Mouse (Mus musculus) limb, embryonic 14.5 days (tissue): ENCODE data around the gene Tshz2. TPM values are rescaled to one million over a fixed set of nuclear protein-coding genes. Genes with fewer than 3 reads are reported as not detected.
A peak's percentile ranks its signal among the peaks of the same experiment; 100 is the strongest.
"Not testable (repeated sequence)": the region's sequence is repeated elsewhere in the genome, so short reads cannot be mapped to it uniquely, and the experiment has no call there.

Source experiments
- ATAC-seq: fragments of 200-750 bp; cut with Nextera tagmentation; 2 replicates; pipeline ENCODE4 v1.8.0; 2017; ENCODE audit warnings: low read depth, moderate number of reproducible peaks, moderate TSS enrichment; ENCODE audit not compliant: low FRiP score
- DNase-seq: peaks from one replicate; pipeline ENCODE4 v3.0.0-alpha.2; 2015; ENCODE audit warnings: low spot score
- H3K27ac ChIP-seq: fragments of 300-500 bp; sonication (generic); replicated peaks from 2 replicates; pipeline ENCODE4 v1.5.1; 2014; ENCODE audit warnings: low read depth, mild to moderate bottlenecking, low read length, moderate library complexity, mixed read lengths
- H3K27me3 ChIP-seq: fragments of 300-500 bp; sonication (generic); 2 replicates; pipeline ENCODE4 v1.6.1; 2014; ENCODE audit warnings: low read length, mixed read lengths; ENCODE audit not compliant: control insufficient read depth, insufficient read depth
- H3K36me3 ChIP-seq: fragments of 300-500 bp; sonication (generic); 2 replicates; pipeline ENCODE4 v1.6.1; 2014; ENCODE audit warnings: mild to moderate bottlenecking, low read length, moderate library complexity, mixed read lengths; ENCODE audit not compliant: control insufficient read depth, insufficient read depth
- H3K4me1 ChIP-seq: fragments of 300-500 bp; sonication (generic); 2 replicates; pipeline ENCODE4 v1.6.1; 2014; ENCODE audit warnings: antibody characterized with exemption, low read length, mixed read lengths; ENCODE audit not compliant: control insufficient read depth, insufficient read depth
- H3K4me2 ChIP-seq: fragments of 300-500 bp; sonication (generic); replicated peaks from 2 replicates; pipeline ENCODE4 v1.6.1; 2014; ENCODE audit warnings: low read depth, mild to moderate bottlenecking, low read length, moderate library complexity; ENCODE audit not compliant: severe bottlenecking
- H3K4me3 ChIP-seq: fragments of 300-500 bp; sonication (generic); replicated peaks from 2 replicates; pipeline ENCODE4 v1.5.1; 2014; ENCODE audit warnings: low read length
- H3K9ac ChIP-seq: fragments of 300-500 bp; sonication (generic); 2 replicates; pipeline ENCODE4 v1.6.1; 2014; ENCODE audit warnings: mild to moderate bottlenecking, low read depth, low read length, moderate library complexity; ENCODE audit not compliant: severe bottlenecking
- H3K9me3 ChIP-seq: fragments of 300-500 bp; sonication (generic); 2 replicates; pipeline ENCODE4 v1.6.1; 2016; ENCODE audit warnings: low read length; ENCODE audit not compliant: control insufficient read depth
- POLR2A ChIP-seq: fragments of 200-500 bp; IDR thresholded peaks from 2 replicates; pipeline ENCODE4 v1.8.0; 2012; ENCODE audit warnings: inconsistent platforms, mild to moderate bottlenecking, moderate library complexity, borderline replicate concordance; ENCODE audit not compliant: insufficient read depth, insufficient read length; ENCODE audit errors: extremely low read depth
- WGBS: fragments of 180-500 bp; shearing (Covaris S2); extraction: QIAGEN DNeasy Blood & Tissue Kit; methylation state at CpG from one replicate; pipeline ENCODE4 v1.1.7; 2014; 5-methylcytosine and 5-hydroxymethylcytosine counted together
- polyA plus RNA-seq, 2 experiments: library from polyadenylated mRNA; depleted of rRNA in 1 of 2; stranded (reverse) in 1 of 2; unstranded in 1 of 2; fragments of >200 nt; fragmentation: Nextera tagmentation in 1 of 2; extraction: Ambion mirVana in 1 of 2; gene quantifications; 2 replicates each; pipeline versions ENCODE4 v1.2.1 to v1.2.3; 2012 to 2014

Gene Tshz2
- polyA plus RNA-seq, 2 experiments, result 7.3 to 29.2 TPM

DNA sequence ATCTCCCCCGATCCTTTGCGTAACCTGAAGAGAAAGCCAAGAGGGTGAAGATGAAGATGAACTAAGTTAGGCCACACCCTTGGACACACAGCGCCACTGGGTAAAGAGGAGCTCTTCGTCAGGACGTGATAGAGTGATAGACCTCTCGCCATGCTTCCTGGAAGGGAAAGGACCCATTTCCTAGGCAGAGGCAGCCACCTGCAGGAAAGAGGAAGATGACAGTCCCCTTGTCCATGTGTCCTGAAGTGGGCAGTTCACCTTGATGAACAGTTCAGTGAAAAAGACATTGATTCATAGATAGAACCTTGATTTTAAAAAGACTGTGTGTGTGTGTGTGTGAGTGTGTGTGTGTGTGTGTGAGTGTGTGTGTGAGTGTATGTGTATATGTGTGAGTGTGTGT, 209.7 kb downstream of the Tshz2 start:
- TF ChIP-seq POLR2A, result no peak
- no peak overlapping the region for H3K9ac ChIP-seq
- H3K27me3 ChIP-seq, result no peaks in the 10 kb centered on the region
- H3K36me3 ChIP-seq, result no peaks in the 10 kb centered on the region
- H3K27ac ChIP-seq, result no peak overlapping the region
- H3K4me1 ChIP-seq, result peaks cover 13% of the 10 kb centered on the region
- no peak for ATAC-seq
- no peaks in the 10 kb centered on the region for H3K9me3 ChIP-seq
- 80% methylated on average over 6 of the region's 6 CpGs for WGBS
- DNase-seq, result no peak
- no peak overlapping the region for H3K4me3 ChIP-seq
- no peak overlapping the region for H3K4me2 ChIP-seq

DNA sequence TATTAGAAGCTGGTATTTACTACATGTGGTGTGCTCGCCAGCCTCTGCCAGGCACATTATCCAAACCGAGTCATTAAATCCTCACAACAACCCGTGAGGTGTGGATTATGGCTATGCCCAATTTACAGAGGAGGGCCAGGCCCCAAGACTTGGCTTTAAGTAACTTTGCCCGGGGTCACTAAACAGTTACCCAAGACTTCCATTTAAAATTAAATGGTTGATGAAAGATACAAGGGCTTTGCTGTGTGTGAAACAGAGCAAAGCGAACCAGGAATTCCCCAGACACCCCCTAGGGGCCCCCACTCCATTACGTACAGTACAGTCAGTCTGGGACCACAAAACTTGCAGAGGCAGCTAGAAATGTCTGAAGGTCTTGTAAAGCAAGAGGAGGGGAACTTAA, 210.7 kb downstream of the Tshz2 start:
- no peaks in the 10 kb centered on the region for H3K9me3 ChIP-seq
- no peak overlapping the region for H3K4me3 ChIP-seq
- TF ChIP-seq POLR2A, result no peak
- 18% methylated on average over 6 of the region's 6 CpGs for WGBS
- H3K27me3 ChIP-seq, result no peaks in the 10 kb centered on the region
- no peak overlapping the region for H3K9ac ChIP-seq
- peak; percentile 73 for DNase-seq
- peaks cover 13% of the 10 kb centered on the region for H3K4me1 ChIP-seq
- ATAC-seq, result peak; percentile 59; the same call in 1 of the 2 replicates
- no peak overlapping the region for H3K4me2 ChIP-seq
- H3K36me3 ChIP-seq, result no peaks in the 10 kb centered on the region
- 0 out of 2 replicates have a peak overlapping the region, but pooled peaks have one; percentile 43 for H3K27ac ChIP-seq

DNA sequence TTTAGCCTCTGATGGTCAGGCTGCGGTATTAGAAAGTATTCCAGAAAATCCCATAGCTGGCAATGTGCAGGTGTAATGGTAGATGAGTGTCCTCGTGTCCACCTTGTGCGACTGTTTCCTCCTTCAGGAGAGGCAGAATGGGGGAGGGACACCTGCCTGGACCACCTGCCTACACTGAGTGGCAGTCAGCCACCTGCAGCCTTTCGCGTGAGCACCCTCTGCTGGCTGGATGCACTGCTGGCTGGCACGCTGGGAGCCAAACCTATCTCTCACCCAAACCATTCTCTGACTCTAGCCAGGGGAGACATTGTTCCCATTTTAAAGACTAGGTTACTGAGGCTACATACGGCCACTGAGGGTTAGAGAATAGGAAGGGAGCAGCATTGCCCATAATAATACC, 216.3 kb downstream of the Tshz2 start:
- Histone ChIP-seq H3K27ac (no peak overlapping the region), H3K9ac (no peak overlapping the region), H3K36me3 (no peaks in the 10 kb centered on the region), H3K9me3 (no peaks in the 10 kb centered on the region), H3K4me1 (peaks cover 6% of the 10 kb centered on the region; the same call in 1 of the 2 replicates), H3K27me3 (no peaks in the 10 kb centered on the region), H3K4me2 (no peak overlapping the region), H3K4me3 (no peak overlapping the region)
- 39% methylated on average over 7 of the region's 7 CpGs for WGBS
- no peak for TF ChIP-seq POLR2A
- DNase-seq (no peak), ATAC-seq (no peak)

DNA sequence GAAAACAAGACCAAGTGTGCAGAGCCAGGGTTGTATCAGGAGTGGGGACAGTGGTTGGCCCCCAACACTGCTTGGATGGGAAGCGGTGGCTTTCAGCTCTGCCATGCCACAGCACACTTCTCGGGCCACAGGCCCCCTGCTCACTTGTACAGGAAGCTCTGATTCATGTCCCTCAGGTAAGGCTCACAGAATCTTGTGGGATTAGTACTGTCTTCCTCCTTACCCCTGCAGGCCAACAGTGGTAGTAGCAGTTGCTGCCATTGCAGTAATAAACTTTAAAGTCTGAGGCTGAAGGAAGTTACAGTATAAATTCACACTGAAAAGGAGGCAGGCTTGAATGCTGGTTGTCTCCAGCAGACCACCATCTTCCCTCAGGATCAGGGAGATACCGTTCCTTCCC, 216.7 kb downstream of the Tshz2 start:
- WGBS, result 79% methylated on average over 3 of the region's 3 CpGs
- H3K27ac ChIP-seq, result no peak overlapping the region
- H3K4me3 ChIP-seq, result no peak overlapping the region
- no peak overlapping the region for H3K9ac ChIP-seq
- peaks cover 3% of the 10 kb centered on the region; the same call in 1 of the 2 replicates for H3K4me1 ChIP-seq
- no peak overlapping the region for H3K4me2 ChIP-seq
- no peak for TF ChIP-seq POLR2A
- no peaks in the 10 kb centered on the region for H3K27me3 ChIP-seq
- ATAC-seq, result no peak
- no peaks in the 10 kb centered on the region for H3K36me3 ChIP-seq
- DNase-seq, result no peak
- H3K9me3 ChIP-seq, result no peaks in the 10 kb centered on the region

DNA sequence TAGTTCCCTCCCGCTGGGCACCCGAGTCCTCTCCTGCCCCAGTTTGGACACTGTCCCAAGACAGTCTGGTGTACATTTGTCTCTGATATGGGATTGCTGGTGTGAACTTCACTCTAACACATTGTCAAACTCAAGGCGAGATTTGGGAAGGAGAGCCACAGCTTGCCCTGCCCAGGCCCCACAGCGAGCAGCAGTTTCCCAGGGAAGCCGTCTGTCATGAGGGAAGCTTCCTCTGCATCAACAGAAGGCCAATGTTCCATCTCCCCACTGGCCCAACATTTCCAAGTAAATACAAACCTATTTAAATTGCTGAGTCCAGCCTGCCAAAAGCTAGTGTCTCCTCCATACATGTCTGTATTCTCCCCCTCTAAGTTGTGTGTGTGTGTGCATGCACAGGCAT, 218.8 kb downstream of the Tshz2 start:
- 81% methylated on average over 5 of the region's 5 CpGs for WGBS
- H3K36me3 ChIP-seq, result no peaks in the 10 kb centered on the region
- DNase-seq (no peak), ATAC-seq (no peak)
- H3K4me2 ChIP-seq, result no peak overlapping the region
- no peak overlapping the region for H3K9ac ChIP-seq
- no peaks in the 10 kb centered on the region for H3K9me3 ChIP-seq
- H3K27ac ChIP-seq, result no peak overlapping the region
- no peak overlapping the region for H3K4me3 ChIP-seq
- H3K27me3 ChIP-seq, result no peaks in the 10 kb centered on the region
- H3K4me1 ChIP-seq, result no peaks in the 10 kb centered on the region
- TF ChIP-seq POLR2A, result no peak

DNA sequence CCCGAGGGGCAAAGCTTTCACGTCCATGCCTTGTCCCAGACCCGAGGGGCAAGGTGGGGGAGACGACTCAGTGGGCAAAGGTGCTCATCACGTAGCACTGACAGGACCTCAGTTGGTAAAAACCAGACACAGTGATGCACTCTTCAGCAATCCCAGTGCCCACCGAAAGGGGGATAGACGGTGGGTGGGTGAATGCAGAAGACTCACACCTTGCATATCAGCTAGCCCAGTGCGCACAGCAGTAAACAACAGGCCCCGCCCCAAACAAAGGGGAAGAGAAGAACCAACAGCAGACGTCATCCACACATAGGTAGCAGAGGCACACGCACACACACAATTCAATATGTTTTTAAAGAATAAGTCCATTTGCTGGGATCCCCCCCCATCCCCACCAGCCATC, 221.7 kb downstream of the Tshz2 start:
- H3K4me3 ChIP-seq, result no peak overlapping the region

DNA sequence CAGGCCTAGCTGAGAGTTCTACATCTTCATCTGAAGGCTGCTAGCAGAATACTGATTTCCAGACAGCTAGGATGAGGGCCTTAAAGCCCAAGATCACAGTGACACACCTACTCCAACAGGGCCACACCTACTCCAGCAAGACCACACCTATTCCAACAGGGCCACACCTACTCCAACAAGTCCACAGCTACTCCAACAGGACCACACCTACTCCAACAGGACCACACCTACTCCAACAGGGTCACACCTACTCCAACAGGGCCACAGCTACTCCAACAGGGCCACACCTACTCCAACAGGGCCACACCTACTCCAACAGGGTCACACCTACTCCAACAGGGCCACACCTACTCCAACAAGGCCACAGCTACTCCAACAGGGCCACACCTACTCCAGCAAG, 224.2 kb downstream of the Tshz2 start:
- H3K27me3 ChIP-seq, H3K4me2 ChIP-seq, H3K36me3 ChIP-seq, ATAC-seq, DNase-seq, H3K27ac ChIP-seq, H3K9me3 ChIP-seq, H3K9ac ChIP-seq, H3K4me3 ChIP-seq: not testable (repeated sequence)
- peaks cover 14% of the 10 kb centered on the region for H3K4me1 ChIP-seq

More for the DNA sequence above, 221.7 kb downstream of the Tshz2 start:
- Histone ChIP-seq H3K27ac (no peak overlapping the region), H3K9me3 (no peaks in the 10 kb centered on the region), H3K4me1 (peaks cover 5% of the 10 kb centered on the region; the same call in 1 of the 2 replicates), H3K36me3 (no peaks in the 10 kb centered on the region), H3K27me3 (no peaks in the 10 kb centered on the region), H3K9ac (no peak overlapping the region), H3K4me2 (no peak overlapping the region)
- no peak for TF ChIP-seq POLR2A
- WGBS, result 82% methylated on average over 11 of the region's 11 CpGs
- ATAC-seq (no peak), DNase-seq (no peak)
